Mouse (Mus musculus): ENCODE data around the gene Prrg2. TPM values are rescaled to one million over a fixed set of nuclear protein-coding genes. Genes with fewer than 3 reads are reported as not detected.

Gene Prrg2
- total and polyA plus RNA-seq, 2 experiments from 2014 or later: 7.7 to 13.7 TPM

DNA sequence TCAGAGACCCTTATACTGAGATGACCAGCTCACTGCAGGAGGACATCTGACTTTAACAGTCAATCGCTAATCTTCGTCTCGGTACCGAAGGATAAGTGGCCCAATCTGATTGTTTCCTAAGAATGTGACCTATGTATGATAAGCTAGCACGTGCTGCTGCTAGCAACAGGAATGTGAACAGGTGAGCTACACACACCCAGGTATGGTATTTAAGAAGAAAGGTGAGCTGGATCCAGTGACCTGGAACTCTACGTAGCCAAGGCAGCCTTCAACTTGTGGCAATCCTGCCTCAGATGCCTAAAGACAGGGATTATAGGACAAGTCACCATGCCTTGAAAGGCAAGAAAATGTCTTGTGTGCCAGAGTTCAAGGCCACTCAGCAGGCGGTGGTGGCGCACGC lies 24.1 kb downstream of the Prrg2 start:
- Histone ChIP-seq H3K4me2 (ENCODE audit: low read depth, low read length, poor library complexity, severe bottlenecking) (no peak overlapping the region), H3K9me3 (ENCODE audit: low read length) (no peaks in the 10 kb centered on the region), H3K4me3 (ENCODE audit: low read depth, low read length) (no peak overlapping the region), H3K27me3 (ENCODE audit: insufficient read depth, low read length) (no peaks in the 10 kb centered on the region), H3K9ac (replicated peaks; ENCODE audit: low read length, poor library complexity, severe bottlenecking) (no peak overlapping the region), H3K36me3 (ENCODE audit: insufficient read depth, low read length) (peaks cover 87% of the 10 kb centered on the region), H3K4me1 (ENCODE audit: insufficient read depth, low read length) (no peaks in the 10 kb centered on the region), H3K27ac (ENCODE audit: low read depth, low read length) (no peak overlapping the region)
- no peak for DNase-seq (ENCODE audit: low spot score)
- no peak for TF ChIP-seq CTCF (IDR thresholded peaks at IDR 0.05)
- no peak for ATAC-seq (ENCODE audit: low FRiP score)
- 97% methylated on average over 9 of the region's 9 CpGs for WGBS

DNA sequence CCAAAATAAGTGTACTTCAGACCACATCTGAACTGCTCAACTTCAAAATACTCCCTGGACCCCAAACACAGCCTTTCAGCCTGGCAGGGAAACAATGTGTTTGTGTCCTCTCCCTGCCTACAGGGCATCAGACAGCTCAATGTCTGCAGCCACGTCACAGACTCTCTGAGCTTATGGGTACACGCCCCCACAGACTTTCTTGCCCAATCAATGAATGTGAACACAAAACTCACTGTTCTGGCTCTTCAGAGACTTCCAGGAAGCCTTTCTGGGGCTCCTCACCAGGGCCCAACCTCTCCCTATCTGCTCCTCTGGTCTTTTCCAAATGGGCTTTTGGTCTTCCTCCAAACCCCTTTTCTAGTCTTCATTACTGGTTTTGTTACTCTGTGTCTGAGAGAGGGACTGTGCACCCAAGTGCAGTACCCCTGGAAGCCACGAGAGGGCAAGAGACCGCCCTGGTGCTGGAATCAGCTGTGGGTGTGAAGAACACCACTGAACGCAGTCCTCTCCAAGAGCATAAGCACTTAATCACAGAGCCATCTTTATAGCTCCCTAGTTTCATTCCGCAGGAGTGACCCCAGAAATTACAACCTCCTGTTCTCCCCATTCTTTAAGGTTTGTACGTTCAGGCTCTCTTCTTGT lies 24.6 kb downstream of the Prrg2 start:
- Histone ChIP-seq H3K4me1 (ENCODE audit: insufficient read depth, low read length) (no peaks in the 10 kb centered on the region), H3K9me3 (ENCODE audit: low read length) (no peaks in the 10 kb centered on the region), H3K9ac (replicated peaks; ENCODE audit: low read length, poor library complexity, severe bottlenecking) (no peak overlapping the region), H3K27ac (ENCODE audit: low read depth, low read length) (no peak overlapping the region), H3K4me2 (ENCODE audit: low read depth, low read length, poor library complexity, severe bottlenecking) (no peak overlapping the region), H3K4me3 (ENCODE audit: low read depth, low read length) (no peak overlapping the region), H3K27me3 (ENCODE audit: insufficient read depth, low read length) (no peaks in the 10 kb centered on the region), H3K36me3 (ENCODE audit: insufficient read depth, low read length) (peaks cover 86% of the 10 kb centered on the region)
- WGBS: 69% methylated on average over 7 of the region's 7 CpGs
- ATAC-seq (ENCODE audit: low FRiP score) (no peak), DNase-seq (ENCODE audit: low spot score) (no peak)
- peak; percentile 79 for TF ChIP-seq CTCF (IDR thresholded peaks at IDR 0.05)

DNA sequence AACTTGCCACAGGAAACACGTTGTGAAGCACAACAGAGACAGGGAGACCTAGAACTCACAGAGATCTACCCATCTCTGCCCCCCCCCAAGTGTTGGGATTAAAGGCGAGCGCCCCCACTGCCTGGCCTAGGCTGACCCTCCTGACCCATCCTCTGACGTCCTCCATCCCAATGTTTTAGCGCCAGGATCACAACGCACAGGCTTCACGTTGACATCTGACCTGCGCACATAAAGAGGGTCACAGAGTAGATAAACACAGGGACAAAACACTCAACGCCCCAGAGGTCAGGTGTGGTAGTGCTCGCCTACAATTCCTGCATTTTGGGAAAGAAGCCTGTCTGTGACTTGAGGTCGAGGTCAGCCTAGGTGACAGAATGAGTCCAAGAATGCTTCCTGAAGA lies 25.8 kb downstream of the Prrg2 start:
- Histone ChIP-seq H3K4me3 (ENCODE audit: low read depth, low read length) (no peak overlapping the region), H3K4me2 (ENCODE audit: low read depth, low read length, poor library complexity, severe bottlenecking) (no peak overlapping the region), H3K27me3 (ENCODE audit: insufficient read depth, low read length) (no peaks in the 10 kb centered on the region), H3K27ac (ENCODE audit: low read depth, low read length) (no peak overlapping the region), H3K4me1 (ENCODE audit: insufficient read depth, low read length) (no peaks in the 10 kb centered on the region), H3K36me3 (ENCODE audit: insufficient read depth, low read length) (peaks cover 82% of the 10 kb centered on the region), H3K9ac (replicated peaks; ENCODE audit: low read length, poor library complexity, severe bottlenecking) (no peak overlapping the region), H3K9me3 (ENCODE audit: low read length) (no peaks in the 10 kb centered on the region)
- 90% methylated on average over 11 of the region's 11 CpGs for WGBS
- DNase-seq (ENCODE audit: low spot score): no peak
- TF ChIP-seq CTCF (IDR thresholded peaks at IDR 0.05): no peak
- ATAC-seq (ENCODE audit: low FRiP score): no peak

DNA sequence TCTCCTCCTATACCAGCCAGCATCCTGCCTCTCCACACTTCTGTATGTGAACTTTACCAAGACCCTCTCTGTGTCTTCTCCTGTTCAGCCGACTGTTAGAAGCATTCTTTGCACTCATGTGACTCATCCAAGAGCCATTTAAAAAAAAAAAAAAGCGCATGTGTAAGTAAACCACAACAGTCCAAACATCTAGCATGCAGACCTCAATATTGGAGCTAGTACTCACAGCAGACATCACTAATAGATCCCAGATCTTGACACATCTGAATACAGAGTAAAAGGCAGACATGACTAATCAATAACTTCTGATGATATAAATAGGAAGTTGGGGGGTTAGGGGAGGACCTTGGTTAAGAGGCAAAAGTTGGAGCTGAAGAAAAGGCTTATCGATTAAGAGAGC lies 26.8 kb downstream of the Prrg2 start:
- Histone ChIP-seq H3K27me3 (ENCODE audit: insufficient read depth, low read length) (no peaks in the 10 kb centered on the region), H3K36me3 (ENCODE audit: insufficient read depth, low read length) (peaks cover 82% of the 10 kb centered on the region), H3K4me1 (ENCODE audit: insufficient read depth, low read length) (no peaks in the 10 kb centered on the region), H3K4me2 (ENCODE audit: low read depth, low read length, poor library complexity, severe bottlenecking) (no peak overlapping the region), H3K27ac (ENCODE audit: low read depth, low read length) (no peak overlapping the region), H3K4me3 (ENCODE audit: low read depth, low read length) (no peak overlapping the region), H3K9ac (replicated peaks; ENCODE audit: low read length, poor library complexity, severe bottlenecking) (no peak overlapping the region), H3K9me3 (ENCODE audit: low read length) (no peaks in the 10 kb centered on the region)
- no peak for TF ChIP-seq CTCF (IDR thresholded peaks at IDR 0.05)
- ATAC-seq (ENCODE audit: low FRiP score): no peak
- no peak for DNase-seq (ENCODE audit: low spot score)
- whole genome bisulfite sequencing: 94% methylated on average over 3 of the region's 3 CpGs

- H3K36me3 ChIP-seq (ENCODE audit: insufficient read depth, low read length): peaks cover 89% of the 10 kb centered on the region
- no peak overlapping the region for H3K27ac ChIP-seq (ENCODE audit: low read depth, low read length)
- H3K4me1 ChIP-seq (ENCODE audit: insufficient read depth, low read length): no peaks in the 10 kb centered on the region
- DNase-seq (ENCODE audit: low spot score) (no peak), ATAC-seq (ENCODE audit: low FRiP score) (no peak)
- no peak overlapping the region for H3K4me3 ChIP-seq (ENCODE audit: low read depth, low read length)
- no peaks in the 10 kb centered on the region for H3K9me3 ChIP-seq (ENCODE audit: low read length)
- WGBS: 96% methylated on average over 19 of the region's 19 CpGs
- no peak overlapping the region for H3K4me2 ChIP-seq (ENCODE audit: low read depth, low read length, poor library complexity, severe bottlenecking)
- no peaks in the 10 kb centered on the region for H3K27me3 ChIP-seq (ENCODE audit: insufficient read depth, low read length)
- no peak overlapping the region for H3K9ac ChIP-seq (replicated peaks; ENCODE audit: low read length, poor library complexity, severe bottlenecking)
- no peak for TF ChIP-seq CTCF (IDR thresholded peaks at IDR 0.05)
Measured at GRCm38 (mm10) chr7:45033722-45034359, 28.6 kb downstream of the Prrg2 start.

- no peaks in the 10 kb centered on the region for H3K9me3 ChIP-seq (ENCODE audit: low read length)
- H3K27me3 ChIP-seq (ENCODE audit: insufficient read depth, low read length): no peaks in the 10 kb centered on the region
- H3K4me1 ChIP-seq (ENCODE audit: insufficient read depth, low read length): peaks cover 3% of the 10 kb centered on the region; the same call in 1 of the 2 replicates
- no peak overlapping the region for H3K9ac ChIP-seq (replicated peaks; ENCODE audit: low read length, poor library complexity, severe bottlenecking)
- no peak overlapping the region for H3K4me2 ChIP-seq (ENCODE audit: low read depth, low read length, poor library complexity, severe bottlenecking)
- no peak overlapping the region for H3K4me3 ChIP-seq (ENCODE audit: low read depth, low read length)
- no peak overlapping the region for H3K27ac ChIP-seq (ENCODE audit: low read depth, low read length)
- 96% methylated on average over 8 of the region's 8 CpGs for WGBS
- H3K36me3 ChIP-seq (ENCODE audit: insufficient read depth, low read length): peaks cover 82% of the 10 kb centered on the region
- no peak for DNase-seq (ENCODE audit: low spot score)
- TF ChIP-seq CTCF (IDR thresholded peaks at IDR 0.05): no peak
- no peak for ATAC-seq (ENCODE audit: low FRiP score)
Measured at GRCm38 (mm10) chr7:45030857-45031256, 31.6 kb downstream of the Prrg2 start.

Measured in midbrain, postnatal 0 days (tissue).